Mouse (Mus musculus) ES-E14 (cell line): Measurements from ENCODE around the gene Olfr221.
"Not testable (repeated sequence)": the region's sequence is repeated elsewhere in the genome, so short reads cannot be mapped to it uniquely, and the experiment has no call there.

Source experiments
- CHD2 ChIP-seq: IDR thresholded peaks from 2 replicates; pipeline ENCODE4 v1.6.1; 2014; ENCODE audit warnings: mild to moderate bottlenecking, low read depth, low read length, inconsistent platforms
- HCFC1 ChIP-seq: IDR thresholded peaks from 2 replicates; pipeline ENCODE4 v1.6.1; 2012; ENCODE audit warnings: low read length, inconsistent platforms, borderline replicate concordance; ENCODE audit not compliant: insufficient read depth
- MAFK ChIP-seq: IDR thresholded peaks from 2 replicates; pipeline ENCODE4 v1.6.1; 2014; ENCODE audit warnings: mild to moderate bottlenecking, low read depth, low read length, inconsistent platforms; ENCODE audit not compliant: insufficient read depth
- ZC3H11A ChIP-seq: IDR thresholded peaks from 2 replicates; pipeline ENCODE4 v1.6.1; 2012; ENCODE audit warnings: low read depth, mild to moderate bottlenecking, inconsistent platforms, low read length, borderline replicate concordance
- ZNF384 ChIP-seq: IDR thresholded peaks from 2 replicates; pipeline ENCODE4 v1.6.1; 2012; ENCODE audit warnings: low read depth, low read length, inconsistent platforms

DNA sequence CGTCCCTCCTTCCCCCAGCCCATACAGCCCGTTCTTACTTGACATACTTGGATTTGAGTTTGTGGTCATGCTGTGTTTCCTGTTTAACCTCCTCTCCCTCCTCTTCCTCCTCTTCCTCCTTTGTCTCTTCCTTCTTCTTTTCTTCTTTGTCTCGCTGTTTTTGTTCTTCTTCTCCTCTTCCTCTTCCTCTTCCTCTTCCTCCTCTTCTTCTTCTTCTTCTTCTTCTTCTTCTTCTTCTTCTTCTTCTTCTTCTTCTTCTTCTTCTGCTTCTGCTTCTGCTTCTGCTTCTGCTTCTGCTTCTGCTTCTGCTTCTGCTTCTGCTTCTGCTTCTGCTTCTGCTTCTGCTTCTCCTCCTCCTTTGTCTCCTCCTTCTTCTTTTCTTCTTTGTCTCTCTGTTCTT lies at the start of gene Olfr221:
- TF ChIP-seq ZNF384, ZC3H11A, CHD2, HCFC1, MAFK: not testable (repeated sequence)
